27 mouse cellular contexts compared by ENCODE assay signal in the genomic region with DNA sequence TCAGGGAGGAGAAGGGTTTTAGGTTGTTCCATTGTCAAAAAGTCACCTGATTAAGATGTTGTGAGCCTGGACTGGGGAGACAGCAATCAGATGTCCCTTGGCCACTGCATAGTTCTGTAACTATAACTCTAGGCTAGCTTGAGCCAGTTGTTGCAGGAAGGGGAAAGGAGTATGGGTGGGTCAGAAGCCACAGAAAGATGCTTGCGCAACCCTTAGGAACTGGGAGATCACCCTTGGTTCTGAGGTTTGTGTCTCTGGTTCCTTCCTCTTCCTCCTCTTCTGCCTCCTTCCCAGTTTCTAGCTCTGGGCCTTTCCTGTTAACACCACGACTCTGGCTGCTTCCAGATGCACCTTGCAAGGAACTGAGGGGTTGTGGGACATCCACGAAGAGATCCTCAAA. TPM values are rescaled to one million over a fixed set of nuclear protein-coding genes. Genes with fewer than 3 reads are reported as not detected.
DNase-seq lines count a peak whose midpoint lies in the region; ATAC-seq and TF ChIP-seq lines count a peak whose summit lies in the region.
"Had no signal": no experiment of that assay in that cellular context is flagged by ENCODE, and none has a peak within 500 bp of the region (broad histone marks: within the 10 kb centered on the region; RNA-seq: fewer than 3 reads in every experiment).

No protein-coding gene starts in this region.

- no peaks in the 10 kb centered on the region for H3K36me3 ChIP-seq in kidney, adult 2 months (ENCODE audit: control insufficient read depth, insufficient read depth, low read length)
- H3K36me3 ChIP-seq in forebrain, embryonic 11.5 days (ENCODE audit: control insufficient read depth, insufficient read depth, low read length): no peaks in the 10 kb centered on the region
- H3K36me3 ChIP-seq in midbrain, embryonic 16.5 days (ENCODE audit: control insufficient read depth, insufficient read depth, low read length): no peaks in the 10 kb centered on the region
- H3K36me3 ChIP-seq: embryonic facial prominence, embryonic 10.5 days; hindbrain, embryonic 12.5 days; limb, embryonic 10.5 days; neural tube, embryonic 15.5 days had no signal

- no peak overlapping the region for H3K4me2 ChIP-seq in forebrain, embryonic 11.5 days (ENCODE audit: low read depth, low read length, severe bottlenecking)
- H3K4me2 ChIP-seq in midbrain, embryonic 16.5 days (ENCODE audit: low read length): no peak overlapping the region
- H3K4me2 ChIP-seq: hindbrain, embryonic 12.5 days; neural tube, embryonic 15.5 days had no signal

- H3K27ac ChIP-seq in kidney, adult 2 months (ENCODE audit: insufficient read depth, low read depth, low read length): no peak overlapping the region
- no peak overlapping the region for H3K27ac ChIP-seq in forebrain, embryonic 11.5 days (ENCODE audit: low read depth, low read length)
- no peak overlapping the region for H3K27ac ChIP-seq in midbrain, embryonic 16.5 days (ENCODE audit: low read length)
- H3K27ac ChIP-seq: embryonic facial prominence, embryonic 10.5 days; heart, adult 2 months; hindbrain, embryonic 12.5 days; left cerebral cortex, adult 2 months; limb, embryonic 10.5 days; neural tube, embryonic 15.5 days had no signal

- no peaks in the 10 kb centered on the region for H3K9me3 ChIP-seq in forebrain, embryonic 11.5 days (ENCODE audit: control insufficient read depth, low read length)
- H3K9me3 ChIP-seq in midbrain, embryonic 16.5 days (replicated peaks; ENCODE audit: control insufficient read depth, low read length, poor library complexity, severe bottlenecking): no peaks in the 10 kb centered on the region
- H3K9me3 ChIP-seq: embryonic facial prominence, embryonic 10.5 days; hindbrain, embryonic 12.5 days; limb, embryonic 10.5 days; neural tube, embryonic 15.5 days had no signal

- no peak overlapping the region for H3K4me3 ChIP-seq in kidney, adult 2 months (ENCODE audit: insufficient read depth, low read depth, low read length)
- no peak overlapping the region for H3K4me3 ChIP-seq in forebrain, embryonic 11.5 days (ENCODE audit: low read depth, low read length)
- H3K4me3 ChIP-seq in midbrain, embryonic 16.5 days (ENCODE audit: low read depth, low read length): no peak overlapping the region
- H3K4me3 ChIP-seq: embryonic facial prominence, embryonic 10.5 days; heart, adult 2 months; hindbrain, embryonic 12.5 days; left cerebral cortex, adult 2 months; limb, embryonic 10.5 days; megakaryocyte, embryonic 14.5 days; neural tube, embryonic 15.5 days had no signal

- no peak overlapping the region for H3K9ac ChIP-seq in forebrain, embryonic 11.5 days (ENCODE audit: low read length)
- no peak overlapping the region for H3K9ac ChIP-seq in midbrain, embryonic 16.5 days (ENCODE audit: low read depth, low read length)
- H3K9ac ChIP-seq: hindbrain, embryonic 12.5 days; liver, postnatal 0 days; neural tube, embryonic 15.5 days had no signal

- no peak for TF ChIP-seq POLR2A in kidney, adult 2 months (IDR thresholded peaks at IDR 0.05; ENCODE audit: low read depth, low read length)

- no peaks in the 10 kb centered on the region for H3K27me3 ChIP-seq in kidney, adult 2 months (replicated peaks; ENCODE audit: control insufficient read depth, insufficient read depth, low read length)
- peaks cover 26% of the 10 kb centered on the region for H3K27me3 ChIP-seq in forebrain, embryonic 11.5 days (ENCODE audit: control insufficient read depth, insufficient read depth, low read length)
- H3K27me3 ChIP-seq in midbrain, embryonic 16.5 days (ENCODE audit: control insufficient read depth, insufficient read depth, low read depth, low read length): peaks cover 13% of the 10 kb centered on the region

- H3K4me1 ChIP-seq in kidney, adult 2 months (ENCODE audit: control insufficient read depth, insufficient read depth, low read length): no peaks in the 10 kb centered on the region
- peaks cover 7% of the 10 kb centered on the region for H3K4me1 ChIP-seq in forebrain, embryonic 11.5 days (replicated peaks; ENCODE audit: control insufficient read depth, insufficient read depth, low read length)
- H3K4me1 ChIP-seq in midbrain, embryonic 16.5 days (ENCODE audit: control insufficient read depth, insufficient read depth, low read length): peaks cover 10% of the 10 kb centered on the region; the same call in 1 of the 2 replicates

- TF ChIP-seq CTCF in kidney, adult 2 months (conservative IDR thresholded peaks at IDR 0.05; ENCODE audit: insufficient read depth, insufficient read length, low read depth, low read length): no peak

- DNase-seq in kidney, adult 2 months: peak; percentile 9
- DNase-seq in kidney, adult 9 months: no peak
- peak; percentile 87 for DNase-seq in 416B (ENCODE audit: low read depth)
- peak; percentile 25 for DNase-seq in c-Kit-positive CD71-negative TER-119-negative erythroid progenitor cells, embryonic 14.5 days (ENCODE audit: low read depth)
- DNase-seq in ovary, postnatal 14 days (ENCODE audit: low spot score): no peak
- DNase-seq in forebrain, embryonic 11.5 days (ENCODE audit: low spot score): no peak
- DNase-seq: adrenal gland, adult 8-10 months; cerebellum, adult 2 months; gastrocnemius, postnatal 10 days; kidney, adult 18-20 months; kidney, postnatal 10 days; liver; liver, postnatal 0 days; midbrain, embryonic 14.5 days had no signal

- peak; percentile 52 for ATAC-seq in megakaryocyte progenitor cell, adult 5-6 weeks (replicated peaks; ENCODE audit: poor library complexity)
- ATAC-seq in forebrain, embryonic 11.5 days (replicated peaks; ENCODE audit: low FRiP score): no peak
- ATAC-seq in midbrain, embryonic 16.5 days: no peak
- ATAC-seq: forebrain, embryonic 16.5 days; liver, postnatal 0 days; Patski had no signal

- WGBS in kidney, adult 2 months: 73% methylated on average over 3 of the region's 3 CpGs
- 71% methylated on average over 3 of the region's 3 CpGs for WGBS in forebrain, embryonic 11.5 days
- WGBS in midbrain, embryonic 16.5 days: 80% methylated on average over 3 of the region's 3 CpGs

RNA-seq across cellular contexts. Expression of gene Kcne3, which starts 6.1 kb away (rescaled TPM):
- 2.0 and 3.3 TPM in 2 replicates for polyA plus RNA-seq in kidney, adult 2 months (2012; rRNA removed)
- 0.59 and 0.77 TPM in 2 replicates for total RNA-seq in megakaryocyte progenitor cell, adult 5-6 weeks (2015)
- 2.0 and 4.2 TPM in 2 replicates for total RNA-seq in megakaryocyte progenitor cell, adult 5-6 weeks (2017)
- polyA plus RNA-seq in forebrain, embryonic 11.5 days (2014; fragmentation: Nextera tagmentation; extraction: Ambion mirVana): 3.3 and 4.1 TPM in 2 replicates
- 0.56 and 0.79 TPM in 2 replicates for polyA plus RNA-seq in midbrain, embryonic 16.5 days (2015; fragmentation: Nextera tagmentation; extraction: Ambion mirVana)
- total RNA-seq: ES-E14; layer of hippocampus, postnatal 10 days had no signal
- polyA plus RNA-seq: cerebellum, adult 2 months; Patski had no signal

RNA-seq across cellular contexts. Expression of gene Lipt2, which starts 23.3 kb away (rescaled TPM):
- 3.6 and 4.4 TPM in 2 replicates for polyA plus RNA-seq in kidney, adult 2 months (2012; rRNA removed)
- 11.8 and 12.4 TPM in 2 replicates for total RNA-seq in megakaryocyte progenitor cell, adult 5-6 weeks (2015)
- total RNA-seq in megakaryocyte progenitor cell, adult 5-6 weeks (2017): 5.5 and 13.3 TPM in 2 replicates
- 20.4 and 22.5 TPM in 2 replicates for polyA plus RNA-seq in forebrain, embryonic 11.5 days (2014; fragmentation: Nextera tagmentation; extraction: Ambion mirVana)
- polyA plus RNA-seq in midbrain, embryonic 16.5 days (2015; fragmentation: Nextera tagmentation; extraction: Ambion mirVana): 15.4 and 18.2 TPM in 2 replicates

RNA-seq across cellular contexts. Expression of gene Pgm2l1, which starts 44.8 kb away (rescaled TPM):
- polyA plus RNA-seq in kidney, adult 2 months (2012; rRNA removed): 1.5 TPM in 2 replicates
- 8.0 and 12.4 TPM in 2 replicates for total RNA-seq in megakaryocyte progenitor cell, adult 5-6 weeks (2015)
- total RNA-seq in megakaryocyte progenitor cell, adult 5-6 weeks (2017): 6.2 and 10.6 TPM in 2 replicates
- 5.2 and 6.2 TPM in 2 replicates for polyA plus RNA-seq in forebrain, embryonic 11.5 days (2014; fragmentation: Nextera tagmentation; extraction: Ambion mirVana)
- 36.5 and 39.4 TPM in 2 replicates for polyA plus RNA-seq in midbrain, embryonic 16.5 days (2015; fragmentation: Nextera tagmentation; extraction: Ambion mirVana)

Comparison
In these comparisons a context has a peak if more than half of its experiments do, and no peak if none do; other contexts are left out.
1. DNase-seq: peak in kidney, adult 2 months (single experiment), 416B (single experiment) and c-Kit-positive CD71-negative TER-119-negative erythroid progenitor cells, embryonic 14.5 days (single experiment); none in kidney, adult 9 months (single experiment), ovary, postnatal 14 days (single experiment) and forebrain, embryonic 11.5 days (single experiment).